Mouse (Mus musculus) MEL (cell line): ENCODE measurements around the gene Rdh16. TPM values are rescaled to one million over a fixed set of nuclear protein-coding genes. Genes with fewer than 3 reads are reported as not detected.

Source experiments
- DNase-seq: peaks from one replicate; pipeline ENCODE4 v3.0.0; 2011; ENCODE audit warnings: low read depth, low spot score
- H3K27ac ChIP-seq: 2 replicates; pipeline ENCODE4 v1.5.1; 2012; ENCODE audit warnings: low read depth, mild to moderate bottlenecking, control low read depth, low read length, moderate library complexity; ENCODE audit not compliant: control insufficient read depth
- H3K27me3 ChIP-seq, 2 experiments: fragments of 150-350 bp in 1 of 2; sonication (generic) in 1 of 2; 2 replicates each; pipeline ENCODE4 v1.6.1; 2012; ENCODE audit warnings: low read length in 2 of 2, mild to moderate bottlenecking in 2 of 2, improper control_type of control experiment in 1 of 2, moderate library complexity in 1 of 2; ENCODE audit not compliant: insufficient read depth in 2 of 2, control insufficient read depth in 1 of 2
- H3K36me3 ChIP-seq, 2 experiments: 2 replicates each; pipeline ENCODE4 v1.6.1; 2012 to 2014; ENCODE audit warnings: low read length in 2 of 2, improper control_type of control experiment in 1 of 2, inconsistent platforms in 1 of 2, mild to moderate bottlenecking in 1 of 2; ENCODE audit not compliant: insufficient read depth in 2 of 2, control insufficient read depth in 1 of 2
- H3K4me1 ChIP-seq, 2 experiments: fragments of 150-350 bp in 1 of 2; sonication (generic) in 1 of 2; 2 replicates each; pipeline ENCODE4 v1.6.1; 2012; ENCODE audit warnings: low read length in 2 of 2, improper control_type of control experiment in 1 of 2, mild to moderate bottlenecking in 1 of 2; ENCODE audit not compliant: insufficient read depth in 2 of 2, control insufficient read depth in 1 of 2
- H3K4me3 ChIP-seq, 2 experiments: fragments of 150-350 bp in 1 of 2; sonication (generic) in 1 of 2; 2 replicates each; pipeline ENCODE4 v1.5.1; 2012; ENCODE audit warnings: low read depth in 2 of 2, low read length in 2 of 2, mild to moderate bottlenecking in 2 of 2, moderate library complexity in 2 of 2, control low read depth in 1 of 2, improper control_type of control experiment in 1 of 2; ENCODE audit not compliant: control insufficient read depth in 1 of 2, insufficient read depth in 1 of 2
- H3K79me2 ChIP-seq: 2 replicates; pipeline ENCODE4 v1.6.1; 2012; ENCODE audit warnings: mild to moderate bottlenecking, low read length, moderate library complexity; ENCODE audit not compliant: control insufficient read depth, poor library complexity, insufficient read depth
- H3K9ac ChIP-seq: 2 replicates; pipeline ENCODE4 v1.6.1; 2012; ENCODE audit warnings: low read depth, mild to moderate bottlenecking, control low read depth, low read length, moderate library complexity; ENCODE audit not compliant: control insufficient read depth, poor library complexity, severe bottlenecking
- H3K9me3 ChIP-seq: fragments of 150-350 bp; sonication (generic); replicated peaks from 2 replicates; pipeline ENCODE4 v1.6.1; 2012; ENCODE audit warnings: mild to moderate bottlenecking, low read length, improper control_type of control experiment, moderate library complexity; ENCODE audit not compliant: insufficient read depth
- EP300 ChIP-seq, 2 experiments: IDR thresholded peaks; 2 replicates each; pipeline ENCODE4 v1.6.1; 2011; ENCODE audit warnings: improper control_type of control experiment in 2 of 2, low read length in 2 of 2, low read depth in 1 of 2, mild to moderate bottlenecking in 1 of 2
- GABPA ChIP-seq: IDR thresholded peaks from 2 replicates; pipeline ENCODE4 v1.6.1; 2012; ENCODE audit warnings: low read depth, mild to moderate bottlenecking, inconsistent platforms, low read length, improper control_type of control experiment, moderate library complexity
- GATA1 ChIP-seq: IDR thresholded peaks from 2 replicates; pipeline ENCODE4 v1.6.1; 2011; ENCODE audit warnings: low read depth, low read length, improper control_type of control experiment
- KAT2A ChIP-seq: conservative IDR thresholded peaks from 2 replicates; pipeline ENCODE4 v1.6.1; 2012; ENCODE audit warnings: low read depth, low read length, improper control_type of control experiment, inconsistent platforms
- MAFK ChIP-seq: IDR thresholded peaks from 2 replicates; pipeline ENCODE4 v1.6.1; 2011; ENCODE audit warnings: low read depth, mild to moderate bottlenecking, low read length, improper control_type of control experiment, borderline replicate concordance
- MAX ChIP-seq: IDR thresholded peaks from 2 replicates; pipeline ENCODE4 v1.6.1; 2011; ENCODE audit warnings: low read length, improper control_type of control experiment
- SIN3A ChIP-seq: IDR thresholded peaks from 2 replicates; pipeline ENCODE4 v1.6.1; 2012; ENCODE audit warnings: low read length, improper control_type of control experiment, inconsistent platforms
- ZC3H11A ChIP-seq: IDR thresholded peaks from 2 replicates; pipeline ENCODE4 v1.6.1; 2012; ENCODE audit warnings: low read depth, mild to moderate bottlenecking, inconsistent platforms, low read length, improper control_type of control experiment
- ZMIZ1 ChIP-seq: IDR thresholded peaks from 2 replicates; pipeline ENCODE4 v1.6.1; 2012; ENCODE audit warnings: low read depth, mild to moderate bottlenecking, inconsistent platforms, low read length, improper control_type of control experiment, moderate library complexity
- ZNF384 ChIP-seq: IDR thresholded peaks from 2 replicates; pipeline ENCODE4 v1.6.1; 2012; ENCODE audit warnings: low read depth, mild to moderate bottlenecking, inconsistent platforms, low read length, improper control_type of control experiment
- polyA plus RNA-seq, 2 experiments: library from polyadenylated mRNA; stranded (reverse) in 1 of 2; unstranded in 1 of 2; fragments of >175 nt in 1 of 2; fragments of >200 nt in 1 of 2; gene quantifications; 2 replicates each; pipeline versions ENCODE4 v1.2.1 to v1.2.4; 2012; ENCODE audit warnings: low replicate concordance in 2 of 2, low read depth in 1 of 2; ENCODE audit not compliant: insufficient read length in 2 of 2, insufficient read depth in 1 of 2, missing spikeins in 1 of 2
- total RNA-seq: library from RNA; depleted of rRNA; stranded (reverse); fragments of 300-350 nt; gene quantifications from 2 replicates; pipeline ENCODE4 v1.2.3, GENCODE M21; 2012; rRNA removed

Rdh16 gene
- total RNA-seq (not detected in 2 replicates), polyA plus RNA-seq (not detected)

GRCm38 (mm10) chr10:127800891-127801290 lies at the start of gene Rdh16:
Rdh16 (plus strand) TSS chr10:127801152.
- Histone ChIP-seq H3K9ac (no peak within 1 kb of the TSS), H3K79me2 (no peaks in the 10 kb centered on the region), H3K27ac (no peak within 1 kb of the TSS), H3K4me3 (no peak within 1 kb of the TSS), H3K4me1 (no peaks in the 10 kb centered on the region), H3K36me3 (no peaks in the 10 kb centered on the region), H3K27me3 (no peaks in the 10 kb centered on the region), H3K9me3 (no peaks in the 10 kb centered on the region)
- no peak for TF ChIP-seq ZC3H11A
- no peak for TF ChIP-seq GABPA
- TF ChIP-seq ZMIZ1: no peak
- TF ChIP-seq MAX: no peak
- DNase-seq: no peak

- Histone ChIP-seq H3K9ac (no peak within 1 kb of the TSS), H3K9me3 (no peaks in the 10 kb centered on the region), H3K27ac (no peak within 1 kb of the TSS), H3K27me3 (no peaks in the 10 kb centered on the region), H3K4me3 (no peak within 1 kb of the TSS), H3K36me3 (peaks cover 0 to 16% of the 10 kb centered on the region in 2 experiments; a peak in 2 of 4 replicates), H3K4me1 (peaks cover 0 to 23% of the 10 kb centered on the region in 2 experiments; a peak in 2 of 4 replicates), H3K79me2 (no peaks in the 10 kb centered on the region)
- TF ChIP-seq KAT2A: no peak
- DNase-seq: no peak
Measured at GRCm38 (mm10) chr10:127751548-127751947, 49.4 kb upstream of the Rdh16 start, which contains the start of gene Gpr182. Gpr182 (minus strand) TSS chr10:127751732.

GRCm38 (mm10) chr10:127754566-127755166 lies 46.3 kb upstream of the Rdh16 start:
- peak; percentile 30 for DNase-seq
- TF ChIP-seq MAFK: no peak
- TF ChIP-seq SIN3A: 0 out of 2 replicates have a peak, but pooled peaks have one; percentile 19
- TF ChIP-seq ZNF384: peak; percentile 86
- TF ChIP-seq ZMIZ1: no peak
- TF ChIP-seq GATA1: 0 out of 2 replicates have a peak, but pooled peaks have one; percentile 15
- TF ChIP-seq EP300 (IDR thresholded peaks at IDR 0.05; ENCODE audit: low read depth in 1 of 2, low read length in 2 of 2): peak in 1 of 2 experiments; percentile 17; a peak in 2 of 4 replicates
- Histone ChIP-seq H3K79me2 (no peaks in the 10 kb centered on the region), H3K9ac (no peak overlapping the region), H3K4me1 (peaks cover 0 to 26% of the 10 kb centered on the region in 2 experiments; a peak in 2 of 4 replicates), H3K27me3 (peaks cover 0 to 2% of the 10 kb centered on the region in 2 experiments; a peak in 1 of 4 replicates), H3K27ac (0 out of 2 replicates have a peak overlapping the region, but pooled peaks have one; percentile 11), H3K36me3 (peaks cover 0 to 16% of the 10 kb centered on the region in 2 experiments; a peak in 2 of 4 replicates), H3K4me3 (no peak overlapping the region), H3K9me3 (no peaks in the 10 kb centered on the region)
